Mouse (Mus musculus) cerebellum, postnatal 14 days (tissue): ENCODE data around the gene Zfp651.
A peak's percentile ranks its signal among the peaks of the same experiment; 100 is the strongest.

Experiments used
- DNase-seq, 2 experiments: peaks; one replicate each; pipeline ENCODE4 v3.0.0; 2021; ENCODE audit warnings: mixed read lengths in 2 of 2

Gene Zfp651

DNA sequence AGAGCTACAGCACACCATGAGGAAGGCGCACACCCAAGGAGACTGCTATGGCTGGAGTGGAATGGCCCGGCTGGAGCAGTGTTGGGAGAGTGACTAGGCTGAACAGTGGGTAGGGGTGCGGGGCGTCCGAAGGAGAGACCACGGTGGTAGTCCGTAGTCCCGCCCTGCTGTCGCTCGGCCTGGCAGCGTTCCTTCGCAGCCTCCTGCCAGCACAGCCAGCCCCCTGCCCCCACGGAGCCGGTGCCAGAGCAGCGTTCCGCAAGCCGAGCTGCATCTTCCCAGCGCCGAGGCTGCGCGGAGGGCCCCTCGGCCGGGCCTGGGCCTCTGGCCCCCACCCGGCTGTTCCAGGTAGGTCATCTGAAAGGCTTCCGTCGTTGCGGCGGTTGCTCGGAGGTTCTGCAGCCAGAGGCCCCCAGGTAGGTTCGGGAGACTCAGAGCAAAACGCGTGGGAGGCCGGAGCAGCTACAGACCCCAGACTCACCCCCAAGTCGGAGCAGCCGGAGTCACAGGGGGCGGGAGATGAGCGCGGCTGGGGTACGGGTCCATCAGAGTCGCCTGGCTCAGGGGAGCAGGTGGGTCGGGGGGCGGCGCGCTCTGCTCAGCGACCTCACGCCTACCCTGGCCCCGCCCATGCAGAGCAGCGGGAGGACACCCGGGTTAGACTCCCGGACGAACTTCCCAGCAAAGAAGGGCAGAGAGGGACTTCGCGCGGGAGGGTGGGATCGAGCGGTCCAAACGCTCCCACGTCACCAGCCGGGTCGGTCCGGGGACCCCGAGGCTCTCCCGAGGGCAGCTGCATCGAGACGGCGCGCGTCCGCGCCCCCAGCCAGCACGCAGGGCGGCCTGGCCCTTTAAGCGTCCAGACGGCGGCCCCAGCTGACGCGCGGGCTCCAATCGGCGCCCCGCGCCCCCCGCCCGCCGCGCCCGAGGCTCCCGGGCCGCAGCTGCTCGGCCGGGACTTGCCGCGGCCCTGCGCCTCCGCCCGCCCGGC is at the start of gene Zfp651:
Gene Zfp651 (plus strand): TSS at position 240 of the 991 bp plus-strand sequence.
- DNase-seq = peak; percentile 74 to 81

DNA sequence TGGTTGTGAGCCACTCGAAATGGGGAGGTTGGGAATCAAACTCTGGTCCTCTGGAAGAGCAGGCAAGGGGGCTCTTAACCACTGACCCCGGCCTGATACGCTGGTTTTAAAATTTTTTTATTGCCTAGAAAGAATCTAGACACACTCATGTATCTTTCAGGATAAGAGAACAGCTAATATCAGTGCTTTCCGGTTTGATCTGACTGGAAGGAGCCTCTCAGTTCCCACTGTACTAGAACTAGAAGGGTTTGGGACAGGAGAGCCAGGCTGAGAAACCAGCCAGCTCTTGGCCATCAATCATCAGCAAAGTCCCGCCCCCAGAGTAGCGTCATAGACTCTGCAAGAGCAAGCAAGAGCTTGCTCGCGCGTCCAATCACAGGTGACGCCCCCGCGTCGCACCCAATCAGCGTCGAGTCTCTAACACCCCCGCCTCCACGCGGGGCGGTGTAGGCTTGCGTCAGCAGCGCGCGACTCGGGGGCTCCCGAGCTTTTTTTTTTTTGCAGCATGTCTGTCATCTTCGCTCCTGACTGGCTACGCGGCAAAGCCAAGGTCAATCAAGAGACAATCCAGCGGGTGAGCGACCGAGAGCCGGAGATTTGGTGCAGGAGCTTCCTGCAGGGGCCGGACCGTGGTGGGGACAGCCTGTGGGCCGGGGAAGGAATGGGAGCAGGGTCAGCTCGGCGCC is 49.1 kb upstream of the Zfp651 start, which contains the start of gene Ss18l2:
Gene Ss18l2 (plus strand): TSS at position 432 of the 686 bp plus-strand sequence.
- DNase-seq = peak; percentile 98 to 99

DNA sequence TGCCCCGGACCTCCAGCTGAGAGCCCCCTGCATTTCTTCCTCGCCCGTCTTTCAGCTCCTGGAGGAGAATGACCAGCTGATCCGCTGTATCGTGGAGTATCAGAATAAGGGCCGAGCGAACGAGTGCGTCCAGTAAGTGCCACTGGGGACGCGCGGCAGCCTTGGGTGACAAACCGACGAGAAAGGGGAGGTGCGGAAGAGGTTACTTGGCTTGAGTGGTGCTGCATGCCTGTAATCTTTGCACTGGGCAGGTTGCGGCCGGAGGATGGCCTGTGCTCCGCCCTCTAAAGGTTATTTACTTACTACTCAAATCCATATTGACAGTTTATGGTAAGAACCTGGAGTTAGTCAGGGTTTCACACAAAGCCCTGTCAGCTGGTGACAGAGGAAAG is 48.5 kb upstream of the Zfp651 start:
- no peak for DNase-seq

DNA sequence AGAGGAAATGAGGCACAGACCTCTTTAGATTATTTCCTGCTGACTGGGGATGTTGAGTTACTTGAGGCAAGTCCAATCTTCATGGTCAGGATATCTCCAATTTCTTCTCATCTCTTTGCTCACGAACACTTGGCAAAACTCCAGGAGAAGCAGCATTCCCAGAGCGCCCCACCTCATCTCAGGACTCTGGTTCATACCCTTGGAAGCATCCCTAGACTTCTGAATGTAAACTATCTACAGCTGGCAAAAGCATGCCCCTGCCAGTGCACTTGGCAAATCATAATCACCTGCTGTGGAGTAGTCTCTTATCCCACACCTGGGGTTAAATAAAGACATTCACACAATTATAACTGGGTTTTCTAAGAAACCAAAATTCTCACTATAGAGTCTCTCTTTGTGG is 42.1 kb upstream of the Zfp651 start:
- DNase-seq = no peak

DNA sequence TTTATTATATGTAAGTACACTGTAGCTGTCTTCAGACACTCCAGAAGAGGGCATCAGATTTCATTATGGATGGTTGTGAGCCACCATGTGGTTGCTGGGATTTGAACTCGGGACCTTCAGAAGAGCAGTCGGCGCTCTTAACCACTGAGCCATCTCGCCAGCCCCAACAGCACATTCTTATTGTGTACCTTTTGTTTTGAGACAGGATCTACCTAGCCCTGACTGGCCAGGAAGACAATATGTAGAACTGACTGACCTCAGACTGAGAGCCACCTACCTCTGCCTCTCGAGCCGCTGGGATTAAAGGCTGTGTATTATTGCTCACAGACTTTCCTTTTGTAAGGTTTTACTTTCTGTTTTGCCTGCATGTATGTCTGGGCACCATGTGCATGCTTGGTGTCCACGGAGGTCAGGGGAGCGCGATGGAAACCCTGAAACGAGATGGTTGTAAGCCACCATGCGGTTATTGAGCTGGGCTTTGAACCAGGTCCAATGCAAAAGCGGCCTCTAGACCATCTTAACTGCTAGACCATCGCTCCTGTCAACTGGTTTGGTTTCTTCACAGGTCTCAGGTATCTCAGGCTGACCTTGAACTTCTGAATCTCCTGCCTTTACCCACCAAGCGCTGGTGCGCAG is 40.9 kb upstream of the Zfp651 start:
- DNase-seq = peak in 1 of 2 experiments; percentile 57

DNA sequence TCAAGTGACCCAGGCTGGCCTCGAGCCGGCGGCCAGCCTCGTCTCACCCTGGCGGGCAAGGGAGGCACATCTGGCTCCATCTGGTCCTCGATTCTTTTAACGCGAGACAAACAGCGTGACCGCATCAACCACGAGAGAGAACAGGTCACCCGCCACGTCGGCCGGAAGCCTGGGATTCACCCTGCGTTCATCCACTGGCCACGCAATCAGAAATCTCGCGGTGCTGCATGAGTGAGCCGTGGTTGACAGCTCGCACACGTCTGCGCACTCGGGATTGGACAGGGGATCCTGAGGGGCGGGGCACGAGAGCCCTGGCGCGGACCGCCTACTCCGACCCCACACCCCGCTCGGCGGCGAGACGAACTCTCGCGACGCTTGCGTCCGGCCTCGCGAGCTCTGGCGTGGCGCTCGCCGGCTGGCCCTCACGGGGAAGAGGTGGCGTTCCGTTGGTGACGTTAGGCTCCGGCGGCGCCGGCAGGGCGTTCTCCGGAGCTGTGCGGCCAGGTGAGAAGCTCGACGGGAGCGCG is 40.3 kb upstream of the Zfp651 start, which contains the start of gene Nktr:
Gene Nktr (plus strand): TSS at position 378 of the 527 bp plus-strand sequence.
- peak; percentile 98 for DNase-seq

DNA sequence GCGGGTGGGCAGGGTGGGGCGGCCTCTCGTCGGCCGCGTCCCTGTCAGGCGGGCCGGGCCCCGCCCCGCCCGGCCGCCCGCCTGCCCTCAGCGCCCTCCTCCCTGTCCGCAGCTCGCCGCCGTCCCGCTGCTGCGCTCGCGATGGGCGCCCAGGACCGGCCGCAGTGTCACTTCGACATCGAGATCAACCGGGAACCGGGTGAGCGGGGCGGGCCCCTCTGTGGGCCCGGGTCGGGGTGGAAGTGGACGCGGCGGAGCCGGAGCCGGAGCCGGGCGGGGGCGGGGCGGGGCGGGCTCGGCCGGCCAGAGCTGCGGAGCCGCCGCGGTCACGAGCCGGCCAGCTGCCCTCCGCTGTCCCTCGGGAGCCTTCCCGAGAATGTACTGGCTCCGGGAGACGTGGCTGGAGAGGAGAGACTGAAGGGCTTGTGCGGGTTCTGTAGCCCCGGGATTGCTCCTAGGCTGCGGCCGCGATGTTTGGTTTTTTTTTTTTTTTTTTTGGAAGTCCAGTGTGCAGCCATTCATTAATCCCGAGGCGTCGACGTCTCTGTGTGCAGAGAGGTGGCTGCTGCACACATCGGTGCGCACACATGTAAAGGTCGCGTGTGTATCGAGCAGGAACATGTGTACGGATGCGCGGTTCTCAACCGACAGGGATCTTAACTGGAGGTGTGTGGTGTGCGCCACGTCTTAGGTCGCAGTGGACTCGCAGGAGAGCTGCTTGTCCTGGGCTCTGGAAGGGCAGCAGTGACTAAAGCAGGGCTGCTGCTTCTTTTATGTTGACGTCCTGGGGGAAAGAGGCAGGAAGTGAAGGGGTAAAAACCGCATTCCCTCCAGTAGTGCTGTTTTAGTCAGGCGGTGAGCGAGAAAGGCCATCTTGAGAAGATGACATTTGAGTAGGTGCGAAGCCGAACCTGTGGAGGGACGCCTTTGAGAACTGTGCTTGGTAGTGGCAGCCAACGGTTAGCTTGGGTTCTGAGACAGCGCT is 39.5 kb upstream of the Zfp651 start:
- peak; percentile 36 to 37 for DNase-seq

DNA sequence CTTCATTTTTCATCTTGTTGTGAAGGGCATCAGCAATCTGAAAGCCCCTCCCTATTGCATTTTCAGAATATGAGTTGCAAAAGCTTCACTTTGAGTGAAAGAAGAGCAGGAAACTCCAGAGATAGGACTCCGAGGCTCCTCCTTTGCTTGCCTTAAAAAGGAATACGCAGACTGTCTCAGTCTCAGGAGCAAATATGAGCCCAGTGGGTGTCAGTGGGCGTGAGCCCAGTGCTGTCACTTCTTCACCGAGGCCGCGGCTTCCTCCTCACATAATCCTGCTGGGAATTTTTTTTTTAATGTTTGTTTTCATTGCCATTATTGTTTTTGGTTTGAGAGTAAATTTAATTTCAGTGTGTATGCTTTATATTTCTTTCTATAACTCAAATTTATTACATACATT is 18.6 kb upstream of the Zfp651 start:
- no peak for DNase-seq

DNA sequence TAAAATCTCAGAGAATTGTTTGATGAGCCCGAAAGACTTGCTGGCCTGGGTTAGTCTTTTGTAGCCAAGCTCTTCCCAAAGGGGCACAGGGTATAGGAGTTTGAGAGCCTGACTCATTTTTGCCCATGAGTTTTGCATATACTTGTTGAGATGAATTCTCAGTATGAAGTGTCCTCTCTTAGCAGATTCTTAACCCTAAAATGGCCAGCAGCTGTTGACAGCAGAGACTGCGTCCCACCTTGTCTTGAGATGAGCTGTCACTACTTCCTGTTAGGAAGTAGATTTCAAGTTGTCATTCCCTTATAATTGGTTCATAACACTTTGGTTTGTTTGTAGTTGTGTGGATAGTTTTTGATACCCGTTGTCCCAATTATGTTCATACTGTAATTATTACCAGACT is 18.0 kb upstream of the Zfp651 start:
- no peak for DNase-seq

DNA sequence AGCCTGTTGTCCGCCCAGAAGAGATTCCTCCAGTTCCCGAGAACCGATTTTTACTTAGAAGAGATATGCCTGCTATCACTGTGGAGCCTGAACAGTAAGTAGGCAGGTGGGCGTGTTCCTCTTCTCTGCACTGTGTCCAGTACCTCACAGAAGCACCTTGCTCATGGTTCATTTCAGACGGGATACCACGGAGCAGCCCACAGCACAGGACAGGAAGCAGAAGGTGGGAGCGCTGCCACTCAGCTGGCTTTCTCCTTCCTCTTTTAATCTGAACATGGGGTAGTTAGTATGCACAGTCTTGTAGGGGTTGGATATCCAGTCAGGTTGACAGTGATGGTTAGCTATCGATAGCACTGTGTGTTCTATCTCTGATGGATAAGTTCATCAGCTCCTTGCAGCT is 15.1 kb upstream of the Zfp651 start:
- no peak for DNase-seq

DNA sequence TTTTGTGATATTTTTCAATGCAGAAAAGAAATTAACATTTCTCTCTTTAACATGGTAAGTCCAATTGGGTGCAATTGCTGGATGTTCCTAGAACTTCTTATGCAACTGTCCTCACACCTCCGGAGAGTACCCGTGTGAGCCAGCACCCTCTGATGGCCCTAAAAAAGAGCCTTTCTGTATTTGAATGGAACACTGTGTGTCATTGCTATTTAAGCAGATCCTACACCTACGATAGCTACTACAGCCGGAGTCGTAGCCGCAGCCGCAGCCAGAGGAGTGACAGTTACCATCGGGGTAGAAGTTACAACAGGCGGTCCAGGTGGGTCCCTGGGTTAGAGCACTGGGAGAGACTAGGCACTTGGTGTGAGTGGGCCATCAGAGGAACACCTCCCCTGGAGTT is 6.4 kb upstream of the Zfp651 start:
- DNase-seq = no peak

DNA sequence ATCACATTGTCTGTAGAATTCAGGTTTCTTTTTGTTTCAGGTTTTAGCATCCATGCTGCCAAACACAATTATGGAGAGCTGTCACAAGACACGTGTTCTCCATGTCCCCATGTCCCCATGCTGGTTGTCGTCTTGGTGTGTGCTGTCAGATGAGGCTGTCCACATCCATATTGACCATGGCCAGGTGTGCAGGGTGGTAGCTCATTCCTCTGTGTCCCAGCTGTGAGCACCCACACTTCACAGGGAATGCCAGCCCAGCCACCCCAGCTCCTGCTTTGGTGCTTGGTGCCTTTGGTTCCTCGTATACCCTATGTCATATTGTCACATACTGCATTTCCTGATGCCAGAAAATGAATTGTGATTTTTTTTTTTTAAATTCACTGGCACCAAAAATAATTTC is 4.5 kb upstream of the Zfp651 start:
- no peak for DNase-seq

DNA sequence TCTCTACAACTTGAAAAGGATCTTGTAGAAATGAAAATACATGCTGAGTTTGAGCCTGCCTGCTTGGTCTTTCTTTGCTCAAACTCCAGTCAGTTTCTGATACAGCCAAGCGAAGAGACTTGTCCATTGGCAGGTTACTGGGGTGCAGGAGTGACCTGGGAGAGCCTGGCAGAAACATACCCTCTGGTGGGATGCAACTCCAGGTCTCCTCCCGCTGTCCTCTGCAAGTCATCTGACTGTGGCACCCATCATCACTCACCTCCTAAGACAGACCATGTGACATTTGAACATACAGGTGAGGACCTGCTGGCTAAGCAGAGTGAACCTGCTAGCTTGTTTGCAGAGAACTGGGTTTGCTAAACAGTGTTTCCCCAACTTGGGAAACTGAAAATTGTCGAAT is 2.3 kb upstream of the Zfp651 start:
- DNase-seq = no peak

DNA sequence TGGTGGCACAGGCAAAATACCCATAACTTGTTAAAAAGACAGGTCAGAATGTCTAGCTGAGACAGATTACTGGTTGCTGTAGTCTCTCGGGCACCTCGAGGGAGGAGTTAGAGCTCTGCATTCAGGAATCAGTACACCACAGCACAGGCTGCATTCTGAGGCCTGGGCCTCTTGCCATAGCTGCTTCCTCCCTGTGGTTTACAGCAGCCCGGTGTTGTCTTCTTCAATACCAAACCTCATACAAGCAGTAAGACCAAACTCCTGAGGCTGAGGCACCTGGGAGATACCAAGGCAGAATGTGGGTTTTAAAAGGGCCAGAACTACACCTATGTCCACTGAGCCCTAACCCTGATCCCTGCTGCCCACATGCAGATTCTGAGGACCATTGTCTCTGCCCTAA is 1.7 kb upstream of the Zfp651 start:
- DNase-seq = peak; percentile 37 to 55

DNA sequence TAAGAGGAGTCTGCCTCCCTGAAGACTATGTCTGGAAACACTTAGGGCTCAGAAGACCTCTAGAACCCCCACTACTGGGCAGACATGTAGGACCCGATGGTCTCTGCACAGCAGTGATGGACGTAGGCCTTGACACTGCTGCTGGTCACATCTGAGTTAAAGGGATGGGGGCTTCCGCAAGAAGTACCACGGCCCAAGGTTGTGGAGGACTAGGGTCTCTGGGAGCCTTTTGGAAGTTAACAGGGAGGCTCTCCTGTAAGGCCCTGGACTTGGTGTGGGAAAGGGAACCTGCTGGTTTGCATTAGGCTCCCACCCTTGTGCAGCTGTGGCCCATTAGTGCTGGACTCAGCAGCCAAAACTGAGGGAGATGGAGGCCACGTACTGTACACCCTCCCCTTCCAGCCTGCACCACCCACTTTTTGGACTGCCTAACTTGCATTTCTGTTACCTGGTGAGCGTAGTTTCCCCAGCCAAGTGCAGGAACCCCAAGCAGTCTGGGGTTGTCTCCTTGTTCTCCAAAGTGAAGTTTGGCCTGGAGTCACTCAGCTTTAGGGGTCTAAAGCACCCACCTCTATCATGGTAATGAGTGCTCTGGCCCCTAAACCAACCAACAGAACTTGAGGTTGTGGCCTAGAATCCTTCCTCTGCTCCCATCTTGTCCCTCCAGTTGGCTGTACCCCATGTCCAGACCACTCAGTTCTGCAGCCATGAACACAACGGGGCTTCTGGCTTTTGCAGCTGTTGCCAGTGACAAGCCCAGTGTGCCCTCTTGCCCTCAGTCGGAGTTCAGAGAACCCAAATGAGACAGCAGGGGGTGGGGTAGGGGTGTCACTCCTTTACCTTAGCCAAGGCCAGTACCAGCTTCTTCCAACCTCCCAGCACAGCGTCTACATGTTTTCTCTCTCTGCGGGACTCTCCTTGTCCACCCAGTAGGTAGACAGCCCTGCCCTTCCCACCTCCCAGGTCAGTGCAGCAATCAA is 1.0 kb upstream of the Zfp651 start:
- DNase-seq = peak; percentile 42 to 43

DNA sequence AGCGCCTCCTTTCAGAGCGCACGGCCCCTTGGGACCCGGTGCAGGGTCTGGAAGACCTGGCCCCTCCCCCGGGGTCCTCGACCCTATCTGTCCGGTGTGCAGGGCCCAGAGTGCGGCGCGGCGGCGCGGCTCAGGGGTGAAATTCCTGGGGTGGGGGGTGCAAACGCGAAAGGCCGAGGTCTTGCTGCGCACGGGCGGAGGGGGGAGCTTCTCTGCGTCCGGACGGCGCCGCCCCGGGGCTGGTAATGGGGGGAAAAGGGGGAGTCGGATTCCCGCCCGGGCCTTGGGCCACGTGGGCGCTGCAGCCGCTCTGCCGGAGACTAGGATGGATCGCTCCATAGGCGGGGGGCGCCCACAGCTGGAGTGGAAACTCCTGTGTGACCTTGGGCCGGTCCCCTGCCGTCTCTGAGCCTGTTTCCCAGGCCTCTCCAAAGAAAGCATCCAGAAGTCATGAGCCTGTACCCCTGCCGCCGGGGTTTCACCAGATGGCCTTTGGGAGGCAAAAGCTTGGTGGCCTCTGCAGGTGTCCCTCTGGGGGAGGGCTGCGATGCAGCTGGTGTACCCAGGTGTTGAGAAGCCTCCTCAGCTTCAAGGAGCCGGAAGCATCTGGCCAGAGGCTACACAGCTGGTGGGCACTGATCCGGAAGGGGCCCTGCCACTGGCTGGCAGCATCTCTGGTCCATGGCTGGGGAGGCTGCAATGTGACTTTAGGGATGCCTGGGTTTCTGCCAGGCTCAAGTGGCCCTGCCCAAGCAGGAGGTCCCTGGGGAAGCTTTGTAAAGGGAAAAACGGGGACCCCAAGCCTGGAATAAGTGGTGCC is 1.4 kb downstream of the Zfp651 start:
- DNase-seq = peak; percentile 47 to 64

DNA sequence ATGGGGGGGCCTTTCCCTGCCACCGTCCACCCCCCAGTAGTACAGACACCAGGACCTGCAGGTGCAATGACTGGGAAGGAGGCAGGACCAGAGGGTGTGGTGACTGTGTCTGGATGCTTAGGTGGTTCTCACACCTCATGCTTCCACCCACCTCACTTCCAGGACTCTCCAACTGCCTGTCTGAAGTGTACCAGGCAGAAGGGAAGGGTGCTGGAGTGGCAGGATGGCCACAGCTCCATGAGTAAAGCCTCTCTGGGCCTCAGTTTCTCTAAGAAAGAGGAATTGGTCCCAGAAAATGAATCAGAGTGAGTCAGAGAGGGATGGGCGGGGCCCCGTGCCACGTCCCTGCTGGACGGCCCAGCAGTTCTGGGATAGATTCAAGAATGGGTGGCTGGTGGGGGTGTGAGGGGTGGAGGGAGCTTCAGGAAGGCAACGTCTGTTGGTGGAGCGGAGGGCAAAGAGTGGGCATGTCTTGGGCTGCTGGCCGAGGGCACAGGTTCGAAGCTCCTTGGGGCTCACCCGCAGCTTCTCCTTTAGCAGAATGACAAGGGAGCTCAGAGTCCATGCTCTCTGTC is 2.0 kb downstream of the Zfp651 start:
- no peak for DNase-seq

DNA sequence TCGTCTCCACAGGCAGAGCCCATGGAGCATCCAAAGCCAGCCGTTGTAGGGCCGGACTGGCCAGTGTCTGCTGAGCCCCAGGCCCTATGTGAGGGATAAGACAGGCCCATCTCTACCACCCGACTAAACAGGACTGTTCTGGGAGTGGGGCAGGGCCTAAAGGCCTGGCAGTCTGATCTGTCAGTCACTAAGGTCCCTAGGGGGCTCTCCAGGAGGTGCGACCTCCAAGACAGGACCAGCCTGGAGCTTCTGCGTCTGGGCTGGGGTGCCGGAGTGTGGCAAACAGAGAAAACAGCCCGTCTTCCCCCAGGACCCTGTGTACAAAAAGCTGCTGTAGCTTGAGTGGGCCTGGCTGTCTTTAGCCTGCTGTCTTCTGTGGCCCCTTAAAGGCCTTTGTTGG is 2.7 kb downstream of the Zfp651 start:
- DNase-seq = no peak

DNA sequence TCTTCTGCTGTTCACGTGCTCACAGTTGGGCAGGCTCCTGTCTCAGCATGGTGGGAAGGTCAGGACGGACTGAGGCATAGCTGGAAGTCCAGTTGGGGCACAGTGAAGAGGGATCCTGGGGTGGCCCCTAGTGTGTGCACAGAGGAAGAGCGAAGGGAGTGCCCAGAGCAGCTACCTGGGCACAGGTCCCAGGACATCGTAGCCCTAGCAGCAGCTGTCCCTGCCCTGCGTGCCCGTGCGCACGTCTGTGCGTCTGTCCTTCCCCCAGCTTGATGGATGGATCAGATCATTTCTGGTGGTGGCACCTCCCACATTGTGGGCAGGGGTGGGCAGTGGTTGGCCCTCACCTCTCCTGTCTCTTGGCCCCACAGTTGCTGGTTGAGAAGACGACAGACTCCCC is 3.1 kb downstream of the Zfp651 start:
- peak; percentile 22 to 23 for DNase-seq
